Mouse (Mus musculus) cerebellum, adult 18-20 months (tissue): ENCODE measurements around the gene Bad.

Experiments used
- DNase-seq, 2 experiments: peaks; one replicate each; pipeline ENCODE4 v3.0.0; 2021

Gene Bad

DNA sequence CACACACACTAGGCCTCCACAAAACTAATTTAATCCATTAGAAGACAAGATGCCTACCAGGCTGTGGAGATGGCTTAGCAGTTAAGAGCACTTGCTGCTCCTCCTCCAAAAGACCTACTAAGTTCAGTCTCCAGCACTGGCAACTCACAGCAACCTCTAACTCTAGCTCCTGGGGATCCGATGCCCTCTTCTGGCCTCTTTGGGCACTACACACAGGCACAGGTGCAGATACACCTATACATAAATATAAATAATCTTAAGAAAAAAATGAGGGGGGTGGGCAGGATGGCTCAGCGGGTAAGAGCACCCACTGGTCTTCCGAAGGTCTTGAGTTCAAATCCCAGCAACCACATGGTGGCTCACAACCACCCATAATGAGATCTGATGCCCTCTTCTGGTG is 5.4 kb upstream of the Bad start:
- peak in 1 of 2 experiments; percentile 45 for DNase-seq

DNA sequence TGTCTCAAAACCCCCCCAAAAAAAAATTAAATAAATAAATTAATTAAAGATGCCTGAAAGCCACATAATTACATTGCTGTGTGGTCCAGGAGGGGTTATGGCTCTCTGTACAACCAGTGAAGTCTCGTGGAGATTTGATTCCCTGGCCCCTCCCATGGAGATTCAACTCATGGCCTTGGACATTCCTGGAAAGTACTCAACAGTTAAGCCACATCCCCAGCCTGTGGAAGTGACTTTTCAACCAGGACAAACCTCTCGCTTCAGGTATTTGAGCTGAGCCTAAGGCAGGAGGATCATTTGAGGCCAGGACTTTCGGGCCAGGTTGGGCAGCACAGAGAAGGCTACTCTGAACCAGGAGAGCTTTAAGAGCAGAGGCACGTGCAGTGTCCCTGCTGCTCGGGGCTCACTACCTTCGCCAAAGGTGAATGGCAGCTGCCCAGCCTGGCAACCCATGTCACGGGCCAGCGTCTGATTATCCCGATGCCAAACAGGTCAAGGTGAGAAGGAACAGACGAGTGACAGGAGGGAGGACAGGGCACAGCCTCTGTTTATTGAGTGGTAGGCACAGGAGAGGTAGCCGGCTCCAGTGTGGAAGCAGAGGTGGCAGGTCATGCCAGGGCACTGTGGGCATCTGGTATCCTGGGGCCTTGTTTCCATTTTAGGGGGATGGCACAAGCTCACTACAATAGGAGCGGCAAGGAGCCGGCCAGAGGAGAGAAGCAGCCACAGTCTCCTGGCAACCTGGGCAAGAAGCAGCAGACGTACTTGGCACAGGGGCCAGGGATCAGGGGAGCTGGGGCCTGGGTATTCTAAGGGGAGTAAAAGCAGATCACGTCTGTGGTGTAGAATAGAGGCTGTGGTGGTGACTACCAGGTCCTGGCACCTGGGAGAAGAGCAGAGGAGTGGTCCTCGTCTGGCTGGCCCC is 3.9 kb upstream of the Bad start:
- peak; percentile 69 to 70 for DNase-seq

DNA sequence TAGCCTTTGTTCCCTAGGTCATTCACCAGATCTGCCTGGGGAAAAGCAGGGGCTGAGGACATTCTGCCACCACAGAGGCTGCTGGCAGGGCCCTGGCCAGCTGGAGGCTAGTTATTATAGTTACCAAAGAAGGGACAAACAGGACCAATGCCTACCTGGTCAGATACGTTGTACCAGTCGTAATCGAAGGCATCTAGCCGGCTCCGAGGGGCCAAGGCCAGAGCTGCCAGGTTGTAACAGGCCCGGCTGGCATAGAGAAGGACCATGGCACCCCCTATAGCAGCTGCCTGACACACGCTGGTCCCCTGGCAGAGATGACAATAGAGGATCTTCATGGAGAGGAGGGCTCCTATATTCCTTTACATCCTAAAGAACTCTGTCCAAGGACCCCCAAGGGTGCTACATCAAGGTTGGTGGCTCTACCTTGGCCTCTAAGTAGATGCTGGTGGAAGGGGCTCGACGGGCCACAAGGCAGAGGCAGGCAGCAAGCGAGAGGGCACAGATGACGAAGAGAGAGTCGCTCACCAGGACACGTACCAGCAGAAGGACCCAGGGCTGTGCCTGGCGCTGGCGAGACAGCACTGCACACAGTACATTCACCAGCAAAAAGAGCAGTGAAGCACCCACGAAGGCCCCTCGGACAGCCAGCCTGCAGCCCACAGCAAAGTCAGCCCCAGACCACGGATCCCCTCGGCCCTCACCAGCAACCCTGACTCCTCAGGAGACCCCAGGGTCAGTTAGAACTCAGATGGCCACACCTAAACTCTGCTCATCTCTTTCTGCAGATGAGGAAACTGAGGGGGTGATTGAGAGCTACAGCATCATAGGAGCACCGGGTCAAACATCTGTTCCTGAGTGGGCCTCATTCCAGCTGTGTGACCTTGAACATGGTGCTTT is 2.3 kb upstream of the Bad start:
- no peak for DNase-seq

DNA sequence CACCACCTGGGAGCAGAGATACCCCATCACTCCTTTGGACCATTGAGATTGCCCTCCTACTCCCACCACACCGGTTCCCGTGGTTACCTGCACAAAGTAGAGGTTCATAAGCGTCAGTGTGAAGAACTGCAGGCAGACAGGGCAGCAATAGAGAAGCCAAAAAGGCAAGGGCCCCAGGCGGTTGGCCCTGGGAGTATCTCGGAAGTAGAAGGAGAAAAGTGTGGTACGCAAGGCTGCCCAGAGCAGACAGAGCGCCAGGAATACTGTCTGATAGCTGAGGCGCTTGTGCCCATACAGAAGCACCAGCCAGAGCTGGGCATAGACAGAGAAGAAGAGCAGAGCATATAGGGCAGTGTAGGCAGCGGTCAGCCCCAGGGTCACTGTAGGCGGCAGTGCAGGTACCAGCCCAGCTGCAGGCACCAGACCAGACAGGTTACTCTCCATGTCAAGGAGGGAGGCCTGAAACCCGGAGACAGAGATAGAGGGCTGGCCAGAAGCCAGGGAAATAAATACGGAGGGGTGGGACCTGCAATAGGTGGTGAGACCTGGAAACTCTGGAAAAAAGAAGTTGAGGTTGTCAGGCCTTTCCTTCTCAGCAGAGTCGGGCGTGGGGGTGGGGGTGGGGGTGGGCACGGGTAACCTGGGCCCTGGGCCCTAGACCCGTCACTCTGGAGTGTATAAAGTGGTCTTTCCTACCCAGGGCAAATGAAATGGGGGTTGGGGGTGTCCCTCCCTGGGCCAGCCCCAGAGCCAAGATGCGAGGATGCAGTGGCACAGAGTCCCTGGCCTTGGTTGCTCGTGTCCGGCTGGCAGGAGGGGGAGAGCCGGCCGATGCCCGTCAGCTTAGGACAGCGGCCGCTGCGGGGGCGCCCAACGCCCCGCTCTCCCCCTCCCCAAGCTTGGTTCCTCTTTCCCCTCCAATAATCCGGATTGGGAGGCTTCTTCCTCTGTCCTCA is 987 bp upstream of the Bad start:
- DNase-seq, result peak in 1 of 2 experiments; percentile 49

DNA sequence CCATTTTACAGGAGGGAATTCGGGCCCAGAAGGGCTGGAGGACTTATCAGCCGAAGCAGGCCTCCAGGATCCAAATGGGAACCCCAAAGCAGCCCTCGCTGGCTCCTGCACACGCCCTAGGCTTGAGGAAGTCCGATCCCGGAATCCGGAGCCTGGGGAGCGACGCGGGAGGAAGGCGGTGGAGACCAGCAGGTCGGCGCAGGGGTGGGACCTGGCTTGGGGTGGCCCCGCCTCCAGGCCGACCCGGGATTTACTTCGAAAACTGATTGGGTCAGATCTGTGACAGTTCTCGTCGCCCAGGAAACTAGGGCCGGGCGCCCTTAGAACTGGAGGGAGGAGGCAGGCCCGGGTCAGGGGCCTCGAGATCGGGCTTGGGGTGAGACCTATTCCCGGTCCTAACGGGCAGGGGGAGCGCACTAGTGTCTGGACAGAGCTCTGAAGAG is 609 bp downstream of the Bad start, which contains the start of gene Gpr137:
TSS of gene Gpr137 (minus strand) at position 232 of the 443 bp plus-strand sequence.
- peak; percentile 93 to 97 for DNase-seq

DNA sequence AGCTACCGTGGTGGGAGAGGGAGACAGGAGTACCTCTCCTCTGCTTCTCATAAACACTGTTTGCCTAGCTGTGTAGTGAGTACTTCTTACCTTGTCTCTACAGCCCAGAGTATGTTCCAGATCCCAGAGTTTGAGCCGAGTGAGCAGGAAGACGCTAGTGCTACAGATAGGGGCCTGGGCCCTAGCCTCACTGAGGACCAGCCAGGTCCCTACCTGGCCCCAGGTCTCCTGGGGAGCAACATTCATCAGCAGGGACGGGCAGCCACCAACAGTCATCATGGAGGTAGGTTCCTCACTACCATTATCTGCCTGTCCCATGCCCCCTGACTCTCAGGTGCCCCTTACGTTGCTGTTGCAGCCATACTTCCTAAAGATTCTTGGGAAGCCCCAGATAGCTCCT is 1.1 kb downstream of the Bad start:
- DNase-seq, result no peak

DNA sequence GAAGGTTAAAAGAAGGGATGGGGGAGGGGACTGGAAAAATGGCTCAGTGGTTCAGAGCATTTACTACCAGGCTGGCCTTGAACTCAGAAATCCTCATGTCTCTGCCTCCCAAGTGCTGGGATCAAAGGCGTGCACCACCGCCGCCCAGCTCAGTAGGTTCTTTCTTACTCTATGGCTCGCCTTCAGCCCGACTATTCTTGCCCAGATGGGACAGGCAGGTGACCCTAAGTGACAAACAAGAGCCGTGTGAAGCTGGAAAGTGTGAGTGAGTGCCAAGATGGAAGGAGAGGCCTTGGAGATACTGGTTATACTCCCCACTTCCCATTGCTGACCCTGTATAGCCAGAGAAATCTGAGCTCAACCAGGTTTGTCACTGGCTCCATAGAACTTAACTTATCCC is 2.0 kb downstream of the Bad start:
- no peak for DNase-seq

DNA sequence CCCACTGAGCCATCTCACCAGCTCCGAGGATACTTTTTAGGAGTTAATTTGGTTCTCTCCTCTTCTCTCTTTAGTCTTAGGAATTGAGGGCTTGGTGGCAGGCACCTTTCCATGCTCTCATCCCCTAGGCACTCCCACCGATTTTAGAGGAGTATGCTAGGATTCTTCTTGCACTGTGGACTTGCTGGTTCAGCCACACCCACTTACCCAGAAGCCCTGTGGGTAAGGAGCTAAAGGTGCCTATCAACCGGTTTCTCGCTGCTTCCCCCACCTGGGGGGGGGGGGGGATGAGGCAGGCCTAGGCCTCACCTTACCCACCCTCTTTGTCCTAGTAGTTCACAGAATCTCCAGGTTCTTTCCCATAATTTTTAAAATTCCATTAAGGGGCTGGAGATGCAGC is 6.1 kb downstream of the Bad start:
- DNase-seq, result no peak

DNA sequence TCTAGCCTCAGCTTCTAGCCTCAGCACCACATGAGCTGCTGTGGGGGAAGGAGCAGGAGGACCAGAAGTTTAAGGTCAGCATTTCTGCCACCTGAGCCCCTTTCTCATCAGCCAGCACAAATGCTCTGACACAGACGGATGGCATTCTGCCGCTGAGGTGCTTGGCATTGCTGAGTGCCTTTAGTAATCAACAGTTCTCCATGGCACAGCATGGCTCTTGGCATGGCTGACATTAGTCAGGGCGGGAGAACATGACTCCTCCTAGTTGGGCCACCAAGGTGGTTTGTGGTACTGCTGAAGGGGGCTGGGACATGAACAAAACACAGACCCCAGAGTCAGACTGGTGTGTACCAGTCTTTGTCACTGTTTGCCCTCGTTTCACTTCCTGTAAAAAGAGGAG is 6.5 kb downstream of the Bad start:
- DNase-seq, result peak; percentile 73 to 81

DNA sequence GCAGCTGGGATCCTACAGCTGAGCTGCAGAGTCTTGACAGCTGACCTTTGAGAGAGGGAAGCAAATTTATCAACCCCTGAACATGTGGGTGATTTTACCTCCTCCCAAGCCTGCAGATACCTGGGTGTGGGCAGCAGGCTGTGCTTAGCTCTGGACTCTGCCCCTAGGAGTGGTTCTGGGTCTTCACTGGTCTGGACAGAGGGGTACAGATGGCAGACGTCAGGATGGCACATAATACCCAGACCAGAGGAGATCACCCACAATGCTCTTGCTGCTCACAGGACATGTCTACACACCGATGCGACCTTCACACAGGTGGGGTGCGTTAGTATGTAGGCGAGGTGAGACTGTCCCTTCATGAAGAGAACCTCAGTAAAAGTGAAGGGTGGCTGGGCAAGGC is 7.9 kb downstream of the Bad start:
- DNase-seq, result no peak

DNA sequence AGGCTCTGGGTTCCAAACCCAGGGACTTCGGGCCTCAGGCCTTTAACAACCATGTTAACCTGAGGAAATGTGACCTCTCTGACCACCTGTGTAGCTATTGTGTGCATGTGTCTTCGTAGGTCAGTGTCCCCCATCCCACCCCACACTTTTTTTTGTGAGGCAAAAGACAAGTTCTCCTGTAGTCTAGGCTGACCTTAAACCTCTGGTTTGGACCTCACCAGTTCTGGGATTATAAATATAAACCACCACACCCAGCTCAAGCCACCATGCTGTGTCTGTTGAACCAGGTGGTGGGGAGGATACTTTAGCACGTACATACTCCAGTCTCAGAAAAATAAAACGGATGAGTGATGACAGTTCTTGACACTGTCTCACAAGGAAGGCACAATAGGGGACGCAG is 8.3 kb downstream of the Bad start:
- no peak for DNase-seq

DNA sequence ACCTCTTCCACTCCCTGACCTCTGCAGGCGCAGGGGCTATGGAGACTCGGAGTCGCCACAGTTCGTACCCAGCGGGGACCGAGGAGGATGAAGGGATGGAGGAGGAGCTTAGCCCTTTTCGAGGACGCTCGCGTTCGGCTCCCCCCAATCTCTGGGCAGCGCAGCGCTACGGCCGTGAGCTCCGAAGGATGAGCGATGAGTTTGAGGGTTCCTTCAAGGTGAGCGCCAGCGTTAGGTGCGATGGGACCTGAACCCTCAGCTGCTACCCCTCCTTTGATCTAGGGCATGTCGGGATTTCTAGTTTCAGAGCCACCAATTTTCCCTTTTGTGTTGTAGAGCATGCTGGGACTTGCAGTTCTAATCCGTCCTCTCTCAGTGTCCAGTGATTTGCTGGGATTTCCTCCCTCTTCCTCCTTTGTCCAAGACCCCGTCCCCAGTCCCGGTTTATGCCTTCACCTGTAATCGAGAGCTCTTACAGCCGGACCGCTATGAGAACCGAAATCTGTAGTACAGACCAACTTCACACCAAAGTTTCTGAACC is 9.0 kb downstream of the Bad start:
- peak; percentile 65 to 66 for DNase-seq

DNA sequence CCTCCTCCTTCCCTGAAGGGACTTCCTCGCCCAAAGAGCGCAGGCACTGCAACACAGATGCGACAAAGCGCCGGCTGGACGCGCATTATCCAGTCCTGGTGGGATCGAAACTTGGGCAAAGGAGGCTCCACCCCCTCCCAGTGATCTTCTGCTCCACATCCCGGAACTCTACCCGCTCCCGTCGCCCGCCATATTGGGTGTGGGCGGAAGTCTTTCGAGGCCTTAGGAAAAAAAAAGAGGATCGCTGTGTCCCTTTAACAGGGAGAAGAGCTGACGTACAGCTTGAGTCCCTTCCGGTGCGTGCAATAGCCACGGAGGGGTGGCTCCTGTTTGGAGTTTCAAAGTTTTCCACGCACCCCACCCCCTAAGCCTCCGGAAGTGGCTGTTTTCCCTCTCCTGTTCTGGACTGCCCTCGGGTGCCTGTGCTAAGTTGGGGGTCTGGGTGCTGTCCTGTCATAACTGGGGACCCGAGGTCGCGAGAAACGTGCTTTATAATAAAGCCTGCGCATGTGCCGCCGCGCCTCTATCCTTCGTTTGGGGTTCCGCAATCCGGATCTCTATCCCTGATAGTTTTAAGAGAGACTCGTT is 9.8 kb downstream of the Bad start:
- peak; percentile 91 to 96 for DNase-seq

DNA sequence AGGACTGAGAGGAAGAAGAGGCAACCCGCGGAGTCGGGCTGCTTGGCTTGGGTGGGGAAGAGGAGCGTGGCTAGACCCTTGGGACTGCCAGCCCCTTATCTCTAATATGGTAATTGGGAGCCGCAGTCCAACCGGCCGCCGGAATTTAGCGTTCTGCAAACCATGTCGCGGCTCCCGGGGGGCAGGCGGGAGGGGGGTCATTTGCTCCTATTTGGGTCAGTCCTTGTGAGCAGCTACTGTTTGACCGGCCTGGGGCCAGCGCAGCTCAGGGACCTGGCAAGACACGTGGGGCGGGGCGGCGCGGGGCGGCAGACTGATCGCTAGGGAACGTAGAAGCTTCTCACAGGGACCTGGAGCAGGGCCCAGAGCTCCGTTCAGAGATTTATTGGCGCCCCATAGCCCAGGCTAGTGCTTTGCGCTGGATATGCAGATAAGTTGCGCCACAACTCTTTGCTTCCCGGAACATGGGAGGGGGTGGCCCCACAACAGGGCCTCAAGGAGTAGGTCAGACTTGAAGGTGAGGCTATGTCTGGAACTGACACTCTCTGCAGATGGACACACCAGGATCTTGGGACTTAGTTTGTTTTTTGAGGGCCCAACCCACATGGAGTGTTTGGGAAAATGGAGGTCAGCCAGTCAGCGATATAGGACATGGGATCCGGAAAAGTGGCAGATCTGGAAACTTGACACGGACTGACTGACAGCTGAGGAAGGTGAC is 10.5 kb downstream of the Bad start:
- DNase-seq, result peak; percentile 78

DNA sequence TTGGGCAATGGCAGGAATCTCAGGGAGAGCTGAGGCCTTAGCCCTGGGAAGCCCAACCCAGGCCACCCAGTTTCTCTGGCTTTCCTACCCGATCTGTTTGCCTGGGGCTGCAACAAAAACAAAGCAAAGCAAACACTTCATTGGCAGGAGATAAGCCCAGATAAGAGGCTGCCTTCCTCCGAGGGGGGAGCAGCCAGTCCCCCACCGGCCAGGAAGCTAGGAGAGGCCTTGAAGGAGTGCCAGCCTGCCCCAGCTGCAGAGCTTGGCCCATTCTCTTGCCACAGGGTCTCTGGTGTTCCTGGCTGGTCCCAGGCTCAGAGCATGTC is 11.0 kb downstream of the Bad start:
- DNase-seq, result peak in 1 of 2 experiments; percentile 27

DNA sequence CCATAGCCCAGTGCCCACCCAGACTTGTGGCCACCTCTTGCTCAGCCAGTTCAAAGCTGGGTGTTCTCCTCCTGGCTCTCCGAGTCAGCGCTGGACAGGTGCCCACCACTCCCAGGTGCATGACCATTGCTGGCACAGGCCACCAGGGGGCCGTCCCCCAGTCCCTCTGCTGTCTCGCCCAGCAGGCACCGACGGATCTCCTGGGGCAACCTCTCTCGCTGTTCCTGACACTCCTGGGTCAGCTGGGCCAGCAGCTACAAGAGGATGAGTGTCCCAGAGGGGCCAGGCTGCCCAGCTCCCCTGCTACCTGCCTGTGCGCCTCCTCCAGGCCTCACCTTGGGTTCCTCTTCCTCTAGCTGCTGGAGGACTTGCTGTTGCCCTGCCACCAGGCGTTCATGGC is 12.4 kb downstream of the Bad start:
- peak in 1 of 2 experiments; percentile 46 for DNase-seq

DNA sequence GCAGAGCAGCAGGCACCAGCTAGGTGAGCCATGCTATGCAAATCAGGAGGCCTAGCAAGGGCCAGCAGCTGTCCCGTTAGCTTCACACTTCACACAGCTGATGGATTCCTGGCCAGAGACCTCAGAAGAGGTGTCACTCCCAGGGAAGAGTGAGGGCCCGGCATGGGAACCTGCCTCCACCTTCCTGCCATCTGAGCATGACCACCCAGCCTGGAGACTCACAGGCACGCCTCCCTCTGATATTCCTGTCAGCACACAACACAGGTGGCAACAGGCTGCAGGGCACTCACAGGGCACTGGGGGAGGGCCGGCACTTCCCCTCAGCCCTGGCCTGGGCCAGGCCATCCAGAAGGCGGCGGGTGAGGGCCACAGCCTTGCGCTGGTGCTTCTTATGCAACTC is 13.8 kb downstream of the Bad start:
- DNase-seq, result no peak

DNA sequence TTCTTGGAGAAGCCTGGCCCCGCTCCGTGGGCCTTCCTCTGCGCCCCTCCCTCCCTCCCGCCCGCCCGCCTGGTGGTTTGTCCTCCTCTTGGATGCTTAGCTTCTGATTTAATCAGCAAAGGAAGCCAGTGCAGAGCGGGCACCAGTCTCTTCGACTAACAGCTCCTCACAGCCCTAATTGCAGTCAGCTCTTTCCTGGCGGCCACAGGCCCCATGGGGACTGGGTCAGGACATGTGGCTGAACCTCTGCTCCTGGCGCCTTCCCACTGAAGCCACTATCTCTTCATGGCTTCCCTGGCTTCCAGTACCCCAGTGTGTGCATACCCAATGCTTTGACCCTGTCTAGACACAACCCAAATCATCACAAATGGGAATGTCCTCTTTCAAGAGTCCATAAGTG is 14.8 kb downstream of the Bad start:
- no peak for DNase-seq

DNA sequence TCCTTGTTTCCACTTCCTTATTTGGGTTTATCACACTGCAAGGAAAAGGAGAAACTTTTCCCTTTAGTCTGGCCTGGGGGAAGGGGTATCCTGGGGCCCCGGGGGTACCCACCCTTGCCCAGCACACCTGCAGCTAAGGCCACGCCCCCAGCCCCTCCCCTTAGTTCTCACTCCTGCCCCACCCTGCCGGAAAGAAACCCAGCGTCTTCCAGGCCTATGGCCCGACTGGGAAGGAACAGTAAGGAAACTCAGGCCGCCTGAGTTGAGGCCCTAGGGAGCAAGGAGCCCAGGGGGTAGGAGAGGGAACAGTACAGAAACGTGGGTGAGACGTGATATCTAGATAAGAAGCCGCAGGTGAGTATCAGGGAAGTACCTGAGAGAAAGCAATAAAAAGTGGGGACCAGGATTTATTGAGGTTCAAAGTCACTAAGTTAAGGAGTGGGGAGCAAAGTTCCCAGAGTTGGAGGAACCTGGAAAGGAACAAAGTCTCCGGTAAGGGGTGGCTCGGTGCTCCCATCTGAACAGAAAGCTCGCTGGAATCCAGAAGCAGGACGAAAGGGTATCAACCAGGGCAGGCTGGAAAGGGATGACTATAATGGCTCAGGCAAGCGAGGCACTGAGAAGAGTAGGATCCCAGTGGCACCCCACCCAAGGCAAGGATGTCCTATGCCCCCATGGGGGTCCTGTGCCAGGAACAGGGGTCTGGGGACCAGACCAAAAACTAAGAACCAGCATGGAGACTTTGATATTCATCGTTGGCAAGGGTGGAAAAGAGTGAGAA is 27.0 kb downstream of the Bad start:
- no peak for DNase-seq

DNA sequence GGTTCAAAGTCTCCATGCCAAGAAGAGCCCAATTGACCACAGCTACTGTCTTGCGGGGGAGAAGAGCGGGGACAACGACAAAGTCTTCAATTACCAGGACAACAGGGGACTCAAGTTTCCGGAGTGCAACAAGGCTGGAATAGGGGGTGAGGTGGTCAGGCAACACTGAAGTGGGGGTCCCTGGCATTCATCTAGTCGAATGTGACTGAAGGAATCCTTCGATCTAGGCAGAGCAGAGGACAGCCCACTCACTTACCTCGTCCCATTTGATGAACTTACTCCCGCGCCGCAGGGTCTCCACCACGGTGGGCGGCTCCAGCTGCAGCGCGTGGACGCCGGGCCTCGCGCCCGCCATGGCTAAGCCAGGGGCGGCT is 27.6 kb downstream of the Bad start:
- DNase-seq, result no peak
